Mouse (Mus musculus) embryonic facial prominence, embryonic 10.5 days (tissue): ENCODE measurements around the gene Trappc3. TPM values are rescaled to one million over a fixed set of nuclear protein-coding genes. Genes with fewer than 3 reads are reported as not detected.

ENCODE experiments used
- DNase-seq: peaks from one replicate; pipeline ENCODE4 v3.0.0-alpha.2; 2017; ENCODE audit warnings: low spot score
- H3K27ac ChIP-seq: fragments of 300-500 bp; sonication (generic); replicated peaks from 2 replicates; pipeline ENCODE4 v1.5.1; 2016; ENCODE audit warnings: mild to moderate bottlenecking
- H3K27me3 ChIP-seq: fragments of 300-500 bp; sonication (generic); replicated peaks from 2 replicates; pipeline ENCODE4 v1.6.1; 2016; ENCODE audit warnings: low read depth, mild to moderate bottlenecking; ENCODE audit not compliant: poor library complexity, severe bottlenecking
- H3K36me3 ChIP-seq: fragments of 300-500 bp; sonication (generic); replicated peaks from 2 replicates; pipeline ENCODE4 v1.6.1; 2016; ENCODE audit warnings: mild to moderate bottlenecking, moderate library complexity
- H3K4me1 ChIP-seq: fragments of 300-500 bp; sonication (generic); 2 replicates; pipeline ENCODE4 v1.6.1; 2016
- H3K4me3 ChIP-seq: fragments of 300-500 bp; sonication (generic); 2 replicates; pipeline ENCODE4 v1.5.1; 2016; ENCODE audit warnings: mild to moderate bottlenecking, moderate library complexity
- H3K9me3 ChIP-seq: fragments of 300-500 bp; sonication (generic); 2 replicates; pipeline ENCODE4 v1.6.1; 2016; ENCODE audit warnings: mild to moderate bottlenecking
- WGBS: fragments of 180-500 bp; shearing (Covaris S2); methylation state at CpG from one replicate; pipeline ENCODE4 v1.1.7; 2016; 5-methylcytosine and 5-hydroxymethylcytosine counted together
- polyA plus RNA-seq: library from polyadenylated mRNA; unstranded; fragments of >200 nt; fragmentation: Nextera tagmentation; extraction: Ambion mirVana; gene quantifications from 2 replicates; pipeline ENCODE4 v1.2.1, GENCODE M21; 2016

Gene Trappc3
- polyA plus RNA-seq, 1 experiment from 2014 or later = 92.3 TPM

DNA sequence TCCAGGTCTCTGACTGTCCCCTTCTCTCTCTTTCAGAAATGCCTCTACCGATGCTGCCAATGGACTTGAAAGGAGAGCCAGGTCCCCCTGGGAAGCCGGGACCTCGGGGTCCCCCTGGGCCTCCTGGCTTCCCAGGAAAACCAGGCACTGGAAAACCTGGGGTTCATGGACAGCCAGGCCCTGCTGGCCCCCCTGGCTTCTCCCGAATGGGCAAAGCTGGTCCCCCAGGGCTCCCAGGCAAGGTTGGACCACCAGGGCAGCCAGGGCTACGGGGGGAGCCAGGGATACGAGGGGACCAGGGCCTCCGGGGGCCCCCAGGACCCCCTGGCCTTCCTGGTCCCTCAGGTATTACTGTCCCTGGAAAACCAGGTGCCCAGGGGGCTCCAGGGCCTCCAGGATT is 48.2 kb downstream of the Trappc3 start:
- H3K9me3 ChIP-seq = peaks cover 4% of the 10 kb centered on the region; the same call in 1 of the 2 replicates
- H3K36me3 ChIP-seq = peaks cover 8% of the 10 kb centered on the region
- no peak overlapping the region for H3K4me3 ChIP-seq
- no peak for DNase-seq
- 0 out of 2 replicates have a peak, but pooled peaks cover 4% of the 10 kb centered on the region for H3K27me3 ChIP-seq
- WGBS = 79% methylated on average over 7 of the region's 7 CpGs
- peaks cover 47% of the 10 kb centered on the region for H3K4me1 ChIP-seq
- peak overlapping the region; percentile 63; the same call in 1 of the 2 replicates for H3K27ac ChIP-seq

DNA sequence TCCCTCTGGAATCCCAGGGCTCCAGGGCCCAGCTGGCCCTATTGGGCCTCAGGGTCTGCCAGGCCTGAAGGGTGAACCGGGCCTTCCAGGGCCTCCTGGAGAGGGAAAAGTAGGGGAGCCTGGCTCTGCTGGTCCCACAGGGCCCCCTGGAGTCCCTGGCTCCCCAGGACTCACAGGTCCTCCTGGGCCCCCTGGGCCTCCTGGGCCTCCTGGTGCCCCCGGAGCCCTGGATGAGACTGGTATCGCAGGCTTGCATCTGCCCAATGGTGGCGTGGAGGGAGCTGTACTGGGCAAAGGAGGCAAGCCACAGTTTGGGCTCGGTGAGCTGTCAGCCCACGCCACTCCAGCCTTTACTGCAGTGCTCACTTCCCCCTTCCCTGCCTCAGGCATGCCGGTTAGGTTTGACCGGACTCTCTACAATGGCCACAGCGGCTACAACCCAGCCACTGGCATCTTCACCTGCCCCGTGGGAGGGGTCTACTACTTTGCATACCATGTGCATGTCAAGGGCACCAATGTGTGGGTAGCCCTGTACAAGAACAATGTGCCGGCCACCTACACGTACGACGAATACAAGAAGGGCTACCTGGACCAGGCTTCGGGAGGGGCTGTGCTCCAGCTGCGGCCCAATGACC is 49.6 kb downstream of the Trappc3 start:
- DNase-seq = no peak
- peaks cover 48% of the 10 kb centered on the region for H3K4me1 ChIP-seq
- no peak overlapping the region for H3K4me3 ChIP-seq
- H3K36me3 ChIP-seq = peaks cover 21% of the 10 kb centered on the region
- H3K9me3 ChIP-seq = no peaks in the 10 kb centered on the region
- 0 out of 2 replicates have a peak, but pooled peaks cover 4% of the 10 kb centered on the region for H3K27me3 ChIP-seq
- WGBS = 89% methylated on average over 16 of the region's 16 CpGs
- peak overlapping the region; percentile 79; the same call in 1 of the 2 replicates for H3K27ac ChIP-seq

DNA sequence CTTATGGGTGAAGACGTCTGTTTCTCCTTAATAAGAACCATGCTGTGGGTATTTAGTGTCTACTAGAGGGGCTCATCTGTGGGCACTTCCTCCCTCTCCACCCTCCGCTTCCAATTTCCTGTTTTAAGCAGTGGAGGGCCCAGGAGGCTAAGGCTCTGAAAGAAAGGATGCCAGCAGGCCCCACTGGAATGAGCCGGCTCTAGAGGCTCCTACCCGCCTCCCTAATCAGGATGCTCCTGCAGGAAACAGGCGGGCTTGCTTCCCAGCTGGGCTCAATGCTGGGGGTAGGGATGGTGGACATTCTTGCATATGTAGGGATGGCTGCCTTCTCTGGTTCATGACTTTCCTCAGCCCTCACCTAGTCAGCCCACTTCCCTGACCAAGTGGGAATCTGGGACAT is 51.1 kb downstream of the Trappc3 start:
- DNase-seq = peak; percentile 48
- peaks cover 36% of the 10 kb centered on the region for H3K36me3 ChIP-seq
- no peak overlapping the region; the same call in 1 of the 2 replicates for H3K4me3 ChIP-seq
- 0 out of 2 replicates have a peak, but pooled peaks cover 4% of the 10 kb centered on the region for H3K27me3 ChIP-seq
- H3K9me3 ChIP-seq = no peaks in the 10 kb centered on the region
- WGBS = 23% methylated on average over 5 of the region's 5 CpGs
- H3K4me1 ChIP-seq = peaks cover 45% of the 10 kb centered on the region
- peak overlapping the region; percentile 79 for H3K27ac ChIP-seq

DNA sequence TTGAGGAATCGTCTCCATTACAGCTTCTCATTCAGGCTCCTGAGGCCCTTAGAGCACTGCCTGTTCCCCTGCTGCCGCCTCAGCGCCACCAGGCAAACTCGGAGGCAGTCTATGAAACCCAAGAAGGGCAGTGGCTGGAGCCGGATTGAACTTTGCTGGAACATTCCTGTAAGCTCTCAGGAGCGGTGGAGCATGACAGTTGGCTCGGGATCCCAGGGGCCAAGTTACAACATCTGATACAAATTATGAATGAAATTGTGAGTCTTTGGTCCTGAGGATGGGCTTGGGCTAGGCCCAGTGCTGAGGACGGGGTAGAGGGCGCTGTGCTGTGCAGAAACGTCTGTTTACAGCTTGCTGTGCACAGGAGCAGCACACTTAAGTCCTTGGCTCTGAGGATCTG is 52.3 kb downstream of the Trappc3 start:
- H3K27me3 ChIP-seq = no peaks in the 10 kb centered on the region
- peak overlapping the region; percentile 37 for H3K27ac ChIP-seq
- H3K4me3 ChIP-seq = no peak overlapping the region
- H3K4me1 ChIP-seq = peaks cover 40% of the 10 kb centered on the region
- peak; percentile 74 for DNase-seq
- WGBS = 29% methylated on average over 10 of the region's 10 CpGs
- peaks cover 48% of the 10 kb centered on the region for H3K36me3 ChIP-seq
- no peaks in the 10 kb centered on the region for H3K9me3 ChIP-seq

DNA sequence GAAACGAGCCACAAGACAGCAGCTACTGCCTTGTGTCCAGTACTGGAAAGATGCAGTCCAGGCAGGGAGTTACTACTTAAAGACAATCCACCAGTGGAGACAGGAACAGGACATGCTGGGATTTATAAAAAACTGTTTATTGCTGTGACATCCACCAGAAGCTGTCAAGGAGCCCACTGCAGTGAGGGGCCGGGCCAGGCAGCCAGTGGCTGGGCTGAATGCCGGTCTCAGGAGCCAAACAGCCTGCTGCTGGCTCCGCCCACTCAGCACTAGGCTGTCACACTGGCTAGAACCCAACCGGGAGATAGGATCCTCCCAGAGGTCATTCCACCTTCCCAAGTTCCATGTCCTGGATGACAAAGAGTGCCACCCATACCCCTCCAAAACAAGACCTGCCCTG is 53.8 kb downstream of the Trappc3 start:
- no peak overlapping the region for H3K27ac ChIP-seq
- no peaks in the 10 kb centered on the region for H3K9me3 ChIP-seq
- no peak for DNase-seq
- 50% methylated on average over 5 of the region's 5 CpGs for WGBS
- peaks cover 50% of the 10 kb centered on the region for H3K4me1 ChIP-seq
- H3K4me3 ChIP-seq = no peak overlapping the region
- peaks cover 54% of the 10 kb centered on the region for H3K36me3 ChIP-seq
- H3K27me3 ChIP-seq = no peaks in the 10 kb centered on the region

DNA sequence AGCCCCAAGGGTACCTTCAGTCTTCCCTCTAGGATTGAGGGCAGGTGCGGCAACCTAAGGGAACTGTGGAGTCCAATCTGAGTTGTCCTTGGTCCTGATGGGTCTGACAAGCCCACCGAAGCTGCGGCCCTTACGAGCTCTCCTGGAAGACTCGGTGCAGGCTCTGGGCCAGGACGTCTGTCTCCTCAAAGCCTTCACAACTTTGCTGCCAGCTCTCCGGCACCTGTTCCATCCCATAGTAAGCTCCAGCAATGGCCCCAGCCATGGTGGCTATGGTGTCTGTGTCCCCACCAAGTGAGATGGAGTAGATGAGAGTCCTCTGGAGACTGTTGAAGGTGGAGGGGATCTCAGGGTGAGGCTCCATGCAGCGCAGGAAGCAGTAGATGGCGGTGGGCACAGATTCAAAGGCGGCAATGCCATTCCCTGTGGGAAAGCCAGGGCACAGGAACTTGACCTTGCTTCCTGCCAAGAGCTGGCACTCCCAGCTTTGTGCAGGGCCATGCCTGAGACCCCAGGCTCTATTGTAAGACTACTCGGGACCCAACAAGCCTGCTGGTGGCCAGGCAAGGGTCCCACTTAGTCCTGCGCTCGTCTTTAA is 54.4 kb downstream of the Trappc3 start:
- Histone ChIP-seq H3K36me3 (peaks cover 54% of the 10 kb centered on the region), H3K27ac (no peak overlapping the region), H3K4me1 (peaks cover 53% of the 10 kb centered on the region), H3K9me3 (no peaks in the 10 kb centered on the region), H3K27me3 (no peaks in the 10 kb centered on the region), H3K4me3 (no peak overlapping the region)
- WGBS = 92% methylated on average over 13 of the region's 13 CpGs
- DNase-seq = no peak

DNA sequence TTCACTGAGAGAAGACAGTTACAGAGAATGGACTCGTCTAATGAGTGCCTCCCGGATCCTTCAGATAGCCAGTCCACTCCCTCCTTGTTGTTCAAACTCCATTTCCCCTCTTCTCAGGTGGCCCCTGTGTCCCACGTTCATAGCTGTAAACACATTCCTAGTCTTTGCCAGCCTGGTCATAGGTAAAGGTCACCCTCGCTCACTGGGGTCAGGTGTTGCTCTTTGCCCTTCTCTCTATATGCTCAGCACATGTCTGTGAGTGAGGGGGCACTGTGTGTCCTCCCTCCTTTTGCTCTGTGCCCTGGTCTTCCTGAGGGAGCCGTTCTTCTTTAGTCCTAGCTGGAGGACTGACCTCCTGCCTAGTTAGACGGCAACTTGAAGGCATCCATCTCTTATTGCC is 57.7 kb downstream of the Trappc3 start:
- Histone ChIP-seq H3K27me3 (peaks cover 28% of the 10 kb centered on the region), H3K4me1 (peaks cover 36% of the 10 kb centered on the region), H3K27ac (no peak overlapping the region), H3K9me3 (no peaks in the 10 kb centered on the region), H3K36me3 (peaks cover 52% of the 10 kb centered on the region), H3K4me3 (no peak overlapping the region)
- DNase-seq = no peak
- WGBS = 91% methylated on average over 6 of the region's 6 CpGs

DNA sequence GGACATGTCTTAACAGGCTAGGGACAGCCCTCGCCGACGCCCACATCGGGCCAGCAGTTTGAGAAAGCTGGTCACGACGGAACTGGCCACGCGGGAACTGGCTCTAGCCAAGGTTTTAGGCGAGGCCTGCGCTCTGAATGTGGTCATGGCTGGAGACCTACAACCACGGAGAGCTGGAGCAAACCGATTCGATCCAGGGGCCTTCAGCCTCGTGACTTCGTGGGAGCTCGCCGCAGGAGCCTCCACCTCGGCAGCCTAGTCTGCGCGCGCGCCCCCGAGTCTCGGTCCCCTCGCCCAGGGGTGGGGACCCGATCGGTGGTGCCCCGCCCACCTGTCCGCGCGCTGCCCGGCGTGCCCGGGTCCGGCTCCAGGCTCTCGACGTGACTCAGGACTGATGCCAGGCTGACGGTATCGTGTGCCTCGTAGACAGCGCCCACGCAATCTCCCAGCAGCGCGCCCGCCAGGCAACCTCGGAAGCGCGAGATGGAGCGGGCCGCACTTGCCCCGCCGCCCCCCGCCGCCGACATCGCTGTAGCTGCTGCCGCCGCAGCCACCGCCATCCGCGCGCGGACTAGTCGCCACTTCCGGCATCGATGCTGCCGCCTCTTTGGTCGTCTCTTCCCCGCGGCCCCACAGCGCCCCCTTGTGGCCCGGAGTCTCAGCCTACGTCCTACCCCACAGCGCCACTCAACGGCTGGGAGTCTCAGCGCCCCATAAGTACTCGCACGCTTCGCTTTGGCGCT is 59.2 kb downstream of the Trappc3 start, which contains the start of gene Adprhl2:
TSS of gene Adprhl2 (minus strand) at position 593 of the 743 bp plus-strand sequence.
- DNase-seq = peak; percentile 99
- WGBS = under 1% methylated on average over 80 of the region's 80 CpGs

DNA sequence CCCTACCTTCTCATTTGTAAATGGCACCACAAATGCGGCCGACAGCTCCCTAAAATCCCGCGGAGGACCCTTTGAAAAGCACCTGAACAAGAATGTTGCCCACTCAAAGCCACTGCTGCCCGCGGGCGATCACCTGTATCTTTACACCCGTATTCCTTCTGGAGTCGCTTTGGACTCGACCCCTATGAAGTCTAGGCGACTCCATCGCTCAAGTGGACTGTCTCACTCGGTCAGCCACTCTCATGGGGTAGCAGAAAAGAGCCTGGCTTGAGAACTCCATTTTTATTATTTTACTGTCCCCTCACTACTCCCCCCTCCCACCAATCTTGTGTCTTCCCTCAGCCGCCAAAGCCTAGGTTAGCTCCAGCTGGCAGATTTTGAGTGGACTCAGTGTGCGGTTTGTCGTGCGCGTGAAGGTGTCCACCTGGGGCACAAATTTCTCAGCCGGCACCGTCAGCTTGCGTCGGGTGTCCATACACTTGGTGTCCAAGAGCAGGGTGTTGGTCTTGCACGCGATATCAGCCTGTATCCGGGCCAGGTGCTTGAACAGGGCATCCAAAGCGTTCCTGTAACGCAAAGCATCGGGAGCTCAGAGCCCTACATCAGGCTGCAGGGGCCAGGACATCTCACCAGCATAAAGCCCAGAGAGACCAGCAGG is 59.9 kb downstream of the Trappc3 start:
- 51% methylated on average over 28 of the region's 28 CpGs for WGBS
- no peaks in the 10 kb centered on the region for H3K9me3 ChIP-seq
- no peak for DNase-seq
- H3K27me3 ChIP-seq = peaks cover 43% of the 10 kb centered on the region
- H3K27ac ChIP-seq = peak overlapping the region; percentile 93
- H3K36me3 ChIP-seq = peaks cover 30% of the 10 kb centered on the region
- H3K4me3 ChIP-seq = peak overlapping the region; percentile 86
- peaks cover 35% of the 10 kb centered on the region for H3K4me1 ChIP-seq

More for the DNA sequence above, 59.2 kb downstream of the Trappc3 start, which contains the start of gene Adprhl2:
- H3K9me3 ChIP-seq = no peaks in the 10 kb centered on the region
- H3K27me3 ChIP-seq = peaks cover 41% of the 10 kb centered on the region
- peak within 1 kb of the TSS; percentile 93 for H3K27ac ChIP-seq
- H3K36me3 ChIP-seq = peaks cover 37% of the 10 kb centered on the region
- H3K4me3 ChIP-seq = peak within 1 kb of the TSS; percentile 86
- H3K4me1 ChIP-seq = peaks cover 35% of the 10 kb centered on the region

DNA sequence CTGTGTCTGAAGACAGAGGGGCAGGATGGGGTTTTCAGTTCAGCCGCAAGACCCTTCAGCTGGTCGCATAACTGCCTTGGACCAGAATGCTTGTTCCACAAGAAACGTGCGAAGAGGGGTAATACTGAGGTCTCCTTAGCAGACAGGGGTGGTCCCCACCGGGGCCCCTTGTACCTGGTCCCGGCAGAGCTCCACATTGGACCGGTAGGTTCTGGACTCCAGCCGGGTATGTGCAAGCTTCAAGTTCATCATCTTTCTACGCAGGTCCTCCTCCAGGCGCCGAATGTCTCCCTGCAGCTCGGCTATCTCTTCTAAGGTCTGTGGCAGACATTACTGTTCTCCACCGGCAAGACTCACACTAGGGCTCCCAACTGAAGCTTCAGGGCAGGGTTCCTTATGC is 60.5 kb downstream of the Trappc3 start:
- Histone ChIP-seq H3K9me3 (no peaks in the 10 kb centered on the region), H3K27me3 (peaks cover 43% of the 10 kb centered on the region), H3K4me1 (peaks cover 35% of the 10 kb centered on the region), H3K27ac (no peak overlapping the region), H3K36me3 (peaks cover 24% of the 10 kb centered on the region), H3K4me3 (no peak overlapping the region)
- DNase-seq = no peak
- 95% methylated on average over 13 of the region's 13 CpGs for WGBS

DNA sequence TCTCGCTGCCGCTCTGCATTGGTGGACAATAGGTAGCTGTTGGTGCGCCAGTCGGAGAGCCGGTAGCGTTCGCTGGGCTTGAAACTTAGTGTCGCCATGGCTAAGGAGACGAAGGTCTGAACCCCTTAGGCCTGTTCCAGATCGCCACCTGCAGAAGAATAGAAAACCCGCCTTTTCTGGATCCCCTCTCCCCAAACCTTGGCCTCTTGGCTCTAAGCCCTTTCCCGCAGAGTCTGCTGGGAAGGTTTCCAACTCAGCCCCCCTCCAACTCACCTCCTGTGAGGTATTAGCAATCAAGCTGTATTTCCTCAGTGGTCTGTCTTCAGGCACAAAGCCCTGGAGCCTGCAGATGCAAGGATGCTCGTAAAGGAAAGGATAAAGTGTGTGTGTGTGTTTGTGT is 62.7 kb downstream of the Trappc3 start:
- peak; percentile 20 for DNase-seq
- H3K27ac ChIP-seq = no peak overlapping the region
- no peaks in the 10 kb centered on the region for H3K9me3 ChIP-seq
- peaks cover 43% of the 10 kb centered on the region for H3K27me3 ChIP-seq
- peaks cover 31% of the 10 kb centered on the region for H3K4me1 ChIP-seq
- H3K36me3 ChIP-seq = peaks cover 1% of the 10 kb centered on the region
- H3K4me3 ChIP-seq = peak overlapping the region; percentile 21; the same call in 1 of the 2 replicates
- 23% methylated on average over 13 of the region's 13 CpGs for WGBS

DNA sequence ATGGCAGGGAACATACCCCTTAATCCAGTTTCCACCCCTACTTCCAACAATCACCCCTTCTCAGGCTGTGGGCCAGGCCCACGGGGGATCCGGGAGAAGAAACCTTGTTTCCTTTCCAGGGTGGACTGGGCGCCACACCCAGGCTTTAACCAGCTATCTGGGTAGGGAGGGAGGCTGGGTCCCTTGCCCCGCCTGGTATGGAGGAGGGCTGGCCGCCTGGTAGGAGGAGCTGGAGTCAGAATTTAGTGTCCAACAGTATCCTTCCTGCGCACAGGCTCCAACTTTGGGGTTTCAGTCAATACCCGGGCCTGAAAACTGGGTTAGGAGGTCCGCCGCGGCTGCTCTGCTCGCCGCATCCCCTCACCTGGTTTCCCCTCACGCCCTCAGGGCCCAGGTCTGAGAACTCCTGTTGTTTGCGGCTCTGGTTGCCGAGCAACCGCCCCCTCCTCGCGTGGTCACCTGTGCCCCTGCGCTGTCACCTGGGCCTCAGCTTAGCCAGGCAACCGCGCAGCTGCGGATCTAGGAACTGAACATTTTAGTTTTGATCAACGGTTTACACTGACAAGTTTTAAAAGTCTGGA is 63.2 kb downstream of the Trappc3 start, which contains the start of gene Tekt2:
TSS of gene Tekt2 (minus strand) at position 408 of the 581 bp plus-strand sequence.
- no peak within 1 kb of the TSS for H3K27ac ChIP-seq
- H3K4me1 ChIP-seq = peaks cover 26% of the 10 kb centered on the region
- WGBS = 7% methylated on average over 23 of the region's 23 CpGs
- H3K27me3 ChIP-seq = peaks cover 43% of the 10 kb centered on the region
- H3K9me3 ChIP-seq = no peaks in the 10 kb centered on the region
- peak within 1 kb of the TSS; percentile 35 for H3K4me3 ChIP-seq
- DNase-seq = peak; percentile 61
- H3K36me3 ChIP-seq = no peaks in the 10 kb centered on the region
